Mouse (Mus musculus) spleen, adult 12 weeks (tissue): ENCODE measurements around the gene Birc7.

ENCODE experiments used
- DNase-seq: peaks from one replicate; pipeline ENCODE4 v3.0.0; 2022; ENCODE audit warnings: low spot score

Birc7 gene

DNA sequence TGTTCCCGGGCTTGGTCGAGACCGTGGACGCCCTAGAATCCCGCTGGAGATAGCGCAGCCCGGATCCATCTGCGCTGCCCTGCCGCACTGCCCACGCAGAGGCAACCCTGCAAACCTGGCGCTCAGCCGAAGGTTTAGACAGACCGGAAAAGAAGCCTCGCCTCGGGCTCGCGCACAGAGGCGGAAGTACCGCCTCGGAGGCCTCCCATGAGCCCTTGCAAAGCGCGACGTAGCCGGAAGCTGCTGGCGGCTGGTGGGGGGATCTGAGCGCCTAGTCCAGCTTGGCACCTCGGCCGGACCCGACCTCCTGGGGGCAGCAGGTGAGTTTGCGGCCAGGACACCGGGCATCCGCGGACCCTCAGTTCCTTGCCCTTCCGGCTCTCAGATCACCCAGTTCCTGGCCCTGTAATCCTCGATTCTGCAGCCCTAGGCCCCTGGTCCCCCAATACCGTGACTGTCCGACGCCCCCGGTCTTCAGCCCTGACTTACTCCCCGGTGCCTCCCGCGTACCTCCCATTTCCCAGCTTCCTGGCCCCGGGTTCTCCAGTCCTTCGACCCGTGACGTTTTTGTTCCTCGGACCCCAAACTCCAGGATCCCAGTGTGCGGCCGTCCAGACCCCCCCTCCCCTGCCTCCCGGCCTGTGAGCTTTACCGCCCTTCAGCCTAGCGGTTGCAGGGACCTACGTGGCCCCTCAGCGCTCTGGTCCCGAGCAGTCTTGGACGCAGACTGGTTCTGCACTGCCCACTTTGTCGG, 38.4 kb downstream of the Birc7 start, which contains the start of gene Arfgap1:
TSS of gene Arfgap1 (plus strand) at position 216 of the 754 bp plus-strand sequence.
- peak; percentile 81 for DNase-seq

DNA sequence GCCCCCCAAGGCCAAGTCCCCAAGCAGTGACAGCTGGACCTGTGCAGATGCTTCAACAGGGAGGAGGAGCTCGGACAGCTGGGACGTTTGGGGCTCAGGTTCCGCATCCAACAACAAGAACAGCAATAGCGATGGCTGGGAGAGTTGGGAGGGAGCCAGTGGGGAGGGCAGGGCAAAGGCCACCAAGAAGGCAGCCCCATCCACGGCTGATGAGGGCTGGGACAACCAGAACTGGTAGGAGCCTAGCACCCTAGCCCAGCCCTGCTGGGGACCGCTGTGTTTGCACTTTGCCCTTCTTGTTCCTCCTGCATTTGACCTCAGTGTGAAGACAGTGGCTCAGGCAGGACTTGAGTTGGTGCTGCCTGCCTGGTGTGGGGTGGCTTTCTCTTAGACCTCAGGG, 52.3 kb downstream of the Birc7 start:
- no peak for DNase-seq
